In genomic region chr12:12941129-12941504, GRCm38 (mm10) we compare ENCODE assay signal across 8 mouse cellular contexts. TPM values are rescaled to one million over a fixed set of nuclear protein-coding genes. Genes with fewer than 3 reads are reported as not detected.
A peak's percentile ranks its signal among the peaks of the same experiment; 100 is the strongest.
DNase-seq lines count a peak whose midpoint lies in the region; ATAC-seq and TF ChIP-seq lines count a peak whose summit lies in the region.

No protein-coding gene starts in this region.

- peaks cover 25% of the 10 kb centered on the region for H3K36me3 ChIP-seq in lung, embryonic 14.5 days (ENCODE audit: insufficient read depth)
- peaks cover 27% of the 10 kb centered on the region for H3K36me3 ChIP-seq in forebrain, embryonic 14.5 days (ENCODE audit: control insufficient read depth, insufficient read depth, low read length)
- peaks cover 23% of the 10 kb centered on the region for H3K36me3 ChIP-seq in kidney, embryonic 14.5 days (ENCODE audit: control insufficient read depth, insufficient read depth, low read length)
- H3K36me3 ChIP-seq in midbrain, embryonic 13.5 days, result peaks cover 18% of the 10 kb centered on the region

- H3K9ac ChIP-seq in lung, embryonic 14.5 days, result peak overlapping the region; percentile 88
- H3K9ac ChIP-seq in forebrain, embryonic 14.5 days (ENCODE audit: low read length), result peak overlapping the region; percentile 98
- H3K9ac ChIP-seq in kidney, embryonic 14.5 days (ENCODE audit: low read depth, low read length), result peak overlapping the region; percentile 84
- peak overlapping the region; percentile 98 for H3K9ac ChIP-seq in midbrain, embryonic 13.5 days (replicated peaks)

- TF ChIP-seq CTCF in lung, embryonic 14.5 days (IDR thresholded peaks at IDR 0.05; ENCODE audit: low read depth), result no peak

- H3K27ac ChIP-seq in lung, embryonic 14.5 days (ENCODE audit: low read depth), result peak overlapping the region; percentile 88
- peak overlapping the region; percentile 99 for H3K27ac ChIP-seq in forebrain, embryonic 14.5 days (ENCODE audit: low read depth, low read length)
- peak overlapping the region; percentile 87 for H3K27ac ChIP-seq in kidney, embryonic 14.5 days (ENCODE audit: low read depth, low read length)
- H3K27ac ChIP-seq in midbrain, embryonic 13.5 days, result peak overlapping the region; percentile 95

- no peak for DNase-seq in lung, embryonic 14.5 days
- no peak for DNase-seq in lung, adult 18-20 months
- peak; percentile 29 for DNase-seq in brain, adult 2 months (ENCODE audit: low read depth, low spot score)
- DNase-seq in forebrain, embryonic 14.5 days (ENCODE audit: low spot score), result no peak
- DNase-seq in thymus, postnatal 0 days (ENCODE audit: low spot score), result peak; percentile 13
- DNase-seq in urinary bladder, postnatal 14 days (ENCODE audit: low spot score), result no peak

- peak overlapping the region; percentile 77 for H3K4me3 ChIP-seq in lung, embryonic 14.5 days (ENCODE audit: low read depth, low read length)
- H3K4me3 ChIP-seq in forebrain, embryonic 14.5 days (ENCODE audit: low read depth, low read length), result peak overlapping the region; percentile 90
- H3K4me3 ChIP-seq in kidney, embryonic 14.5 days (ENCODE audit: low read length), result peak overlapping the region; percentile 83
- H3K4me3 ChIP-seq in midbrain, embryonic 13.5 days (replicated peaks), result peak overlapping the region; percentile 92

- under 1% methylated on average over 20 of the region's 20 CpGs for WGBS in lung, embryonic 14.5 days
- WGBS in forebrain, embryonic 14.5 days, result 1% methylated on average over 20 of the region's 20 CpGs
- WGBS in kidney, embryonic 14.5 days, result 0% methylated on average over 20 of the region's 20 CpGs
- WGBS in midbrain, embryonic 13.5 days, result under 1% methylated on average over 20 of the region's 20 CpGs

- H3K4me1 ChIP-seq in lung, embryonic 14.5 days (ENCODE audit: insufficient read depth), result no peaks in the 10 kb centered on the region; the same call in 1 of the 2 replicates
- peaks cover 6% of the 10 kb centered on the region; the same call in 1 of the 2 replicates for H3K4me1 ChIP-seq in forebrain, embryonic 14.5 days (ENCODE audit: control insufficient read depth, insufficient read depth, low read length)
- peaks cover 22% of the 10 kb centered on the region; the same call in 1 of the 2 replicates for H3K4me1 ChIP-seq in kidney, embryonic 14.5 days (ENCODE audit: control insufficient read depth, insufficient read depth, low read length)
- peaks cover 37% of the 10 kb centered on the region for H3K4me1 ChIP-seq in midbrain, embryonic 13.5 days (replicated peaks)

- H3K27me3 ChIP-seq in lung, embryonic 14.5 days (ENCODE audit: insufficient read depth, low read length), result no peaks in the 10 kb centered on the region
- H3K27me3 ChIP-seq in forebrain, embryonic 14.5 days (replicated peaks; ENCODE audit: control insufficient read depth, insufficient read depth, low read length), result no peaks in the 10 kb centered on the region
- H3K27me3 ChIP-seq in kidney, embryonic 14.5 days (ENCODE audit: control insufficient read depth, insufficient read depth, low read length), result no peaks in the 10 kb centered on the region
- peaks cover 6% of the 10 kb centered on the region for H3K27me3 ChIP-seq in midbrain, embryonic 13.5 days

- peak overlapping the region; percentile 91 for H3K4me2 ChIP-seq in lung, embryonic 14.5 days
- peak overlapping the region; percentile 90 for H3K4me2 ChIP-seq in forebrain, embryonic 14.5 days (ENCODE audit: low read length)
- H3K4me2 ChIP-seq in kidney, embryonic 14.5 days (replicated peaks; ENCODE audit: low read depth, low read length), result peak overlapping the region; percentile 83
- peak overlapping the region; percentile 97 for H3K4me2 ChIP-seq in midbrain, embryonic 13.5 days (replicated peaks)

- no peaks in the 10 kb centered on the region for H3K9me3 ChIP-seq in lung, embryonic 14.5 days (ENCODE audit: low read depth, low read length)
- H3K9me3 ChIP-seq in forebrain, embryonic 14.5 days (replicated peaks; ENCODE audit: control insufficient read depth, low read length), result no peaks in the 10 kb centered on the region
- H3K9me3 ChIP-seq in kidney, embryonic 14.5 days (ENCODE audit: control insufficient read depth, low read length), result no peaks in the 10 kb centered on the region
- no peaks in the 10 kb centered on the region for H3K9me3 ChIP-seq in midbrain, embryonic 13.5 days

- ATAC-seq in lung, embryonic 14.5 days (ENCODE audit: insufficient read depth), result no peak
- no peak for ATAC-seq in forebrain, embryonic 14.5 days
- ATAC-seq in kidney, embryonic 14.5 days (ENCODE audit: low FRiP score, low TSS enrichment), result no peak
- ATAC-seq in midbrain, embryonic 13.5 days, result peak; percentile 6

RNA-seq across cellular contexts. Expression of gene Mycn, which starts 0.6 kb away (rescaled TPM):
- 64.2 and 70.7 TPM in 2 replicates for polyA plus RNA-seq in lung, embryonic 14.5 days (2014; fragmentation: Nextera tagmentation; extraction: Ambion mirVana)
- 103 and 132 TPM in 2 replicates for polyA plus RNA-seq in forebrain, embryonic 14.5 days (2014; fragmentation: Nextera tagmentation; extraction: Ambion mirVana)
- polyA plus RNA-seq in kidney, embryonic 14.5 days (2014; fragmentation: Nextera tagmentation; extraction: Ambion mirVana), result 88.2 and 104 TPM in 2 replicates
- polyA plus RNA-seq in midbrain, embryonic 13.5 days (2015; fragmentation: Nextera tagmentation; extraction: Ambion mirVana), result 60.7 and 67.1 TPM in 2 replicates
- 10.4 TPM in 2 replicates for polyA plus RNA-seq in thymus, postnatal 0 days (2015; fragmentation: Nextera tagmentation; extraction: Ambion mirVana)

Comparison
In these comparisons a context has a peak if more than half of its experiments do, and no peak if none do; other contexts are left out.
1. DNase-seq: peak in brain, adult 2 months (single experiment) and thymus, postnatal 0 days (single experiment); none in lung, embryonic 14.5 days (single experiment), lung, adult 18-20 months (0 of 2), forebrain, embryonic 14.5 days (single experiment) and urinary bladder, postnatal 14 days (single experiment).
2. Peak in every context shown above with its lines, with median percentiles within 50 percentile points of each other: H3K27ac ChIP-seq, H3K4me2 ChIP-seq, H3K4me3 ChIP-seq and H3K9ac ChIP-seq.